Mouse (Mus musculus): ENCODE results near the gene Fam129b. TPM values are rescaled to one million over a fixed set of nuclear protein-coding genes. Genes with fewer than 3 reads are reported as not detected.

Gene Fam129b
- polyA plus RNA-seq, 1 experiment from 2014 or later: 30.7 TPM

GRCm38 (mm10) chr2:32878396-32878795 is 2.5 kb downstream of the Fam129b start:
- Histone ChIP-seq H3K27ac (replicated peaks) (no peak overlapping the region), H3K9ac (replicated peaks) (peak overlapping the region; percentile 36; the same call in 1 of the 2 replicates), H3K9me3 (replicated peaks) (no peaks in the 10 kb centered on the region), H3K4me2 (peak overlapping the region; percentile 83), H3K36me3 (no peaks in the 10 kb centered on the region), H3K4me1 (peaks cover 76% of the 10 kb centered on the region), H3K27me3 (replicated peaks) (no peaks in the 10 kb centered on the region), H3K4me3 (replicated peaks) (peak overlapping the region; percentile 89)
- WGBS: 62% methylated on average over 3 of the region's 3 CpGs
- ATAC-seq (ENCODE audit: low FRiP score): no peak

DNA sequence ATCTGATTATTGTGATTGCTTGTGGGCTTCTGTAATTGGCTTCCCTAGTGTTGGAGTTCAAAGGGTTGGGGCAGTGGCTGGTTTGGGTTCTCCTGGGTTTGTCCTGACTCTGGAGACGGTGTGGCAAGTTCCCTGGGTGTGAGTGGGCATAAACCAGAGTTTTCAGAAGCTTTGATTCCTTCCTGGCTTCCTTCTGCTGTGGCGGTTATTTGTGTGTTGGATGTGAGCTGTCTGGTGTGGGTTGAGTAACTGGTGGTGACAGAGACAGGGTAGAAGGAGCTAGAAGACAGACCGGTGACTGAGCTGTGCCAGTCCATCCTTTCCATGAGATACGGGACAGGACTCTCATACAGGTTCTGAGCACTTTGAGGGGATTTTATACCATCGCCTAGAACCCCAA is 3.7 kb downstream of the Fam129b start:
- no peaks in the 10 kb centered on the region for H3K36me3 ChIP-seq
- peaks cover 76% of the 10 kb centered on the region for H3K4me1 ChIP-seq
- 91% methylated on average over 5 of the region's 5 CpGs for WGBS
- no peaks in the 10 kb centered on the region for H3K27me3 ChIP-seq (replicated peaks)
- ATAC-seq (ENCODE audit: low FRiP score): no peak
- H3K27ac ChIP-seq (replicated peaks): no peak overlapping the region
- no peak overlapping the region for H3K4me3 ChIP-seq (replicated peaks)
- H3K4me2 ChIP-seq: peak overlapping the region; percentile 83
- no peak overlapping the region for H3K9ac ChIP-seq (replicated peaks)
- H3K9me3 ChIP-seq (replicated peaks): no peaks in the 10 kb centered on the region

GRCm38 (mm10) chr2:32881054-32881453 is 5.1 kb downstream of the Fam129b start:
- 55% methylated on average over 6 of the region's 6 CpGs for WGBS
- Histone ChIP-seq H3K9me3 (replicated peaks) (no peaks in the 10 kb centered on the region), H3K4me1 (peaks cover 75% of the 10 kb centered on the region), H3K9ac (replicated peaks) (0 out of 2 replicates have a peak overlapping the region, but pooled peaks have one; percentile 7), H3K36me3 (no peaks in the 10 kb centered on the region), H3K4me2 (no peak overlapping the region; the same call in 1 of the 2 replicates), H3K27me3 (replicated peaks) (no peaks in the 10 kb centered on the region), H3K4me3 (replicated peaks) (no peak overlapping the region), H3K27ac (replicated peaks) (peak overlapping the region; percentile 60)
- ATAC-seq (ENCODE audit: low FRiP score): no peak

- no peak overlapping the region for H3K4me3 ChIP-seq (replicated peaks)
- H3K9ac ChIP-seq (replicated peaks): no peak overlapping the region
- no peak overlapping the region for H3K4me2 ChIP-seq
- peaks cover 74% of the 10 kb centered on the region for H3K4me1 ChIP-seq
- H3K36me3 ChIP-seq: no peaks in the 10 kb centered on the region
- ATAC-seq (ENCODE audit: low FRiP score): no peak
- H3K9me3 ChIP-seq (replicated peaks): no peaks in the 10 kb centered on the region
- WGBS: 40% methylated on average over 3 of the region's 3 CpGs
- no peaks in the 10 kb centered on the region for H3K27me3 ChIP-seq (replicated peaks)
- peak overlapping the region; percentile 60 for H3K27ac ChIP-seq (replicated peaks)
Measured at GRCm38 (mm10) chr2:32881723-32882122, 5.8 kb downstream of the Fam129b start.

DNA sequence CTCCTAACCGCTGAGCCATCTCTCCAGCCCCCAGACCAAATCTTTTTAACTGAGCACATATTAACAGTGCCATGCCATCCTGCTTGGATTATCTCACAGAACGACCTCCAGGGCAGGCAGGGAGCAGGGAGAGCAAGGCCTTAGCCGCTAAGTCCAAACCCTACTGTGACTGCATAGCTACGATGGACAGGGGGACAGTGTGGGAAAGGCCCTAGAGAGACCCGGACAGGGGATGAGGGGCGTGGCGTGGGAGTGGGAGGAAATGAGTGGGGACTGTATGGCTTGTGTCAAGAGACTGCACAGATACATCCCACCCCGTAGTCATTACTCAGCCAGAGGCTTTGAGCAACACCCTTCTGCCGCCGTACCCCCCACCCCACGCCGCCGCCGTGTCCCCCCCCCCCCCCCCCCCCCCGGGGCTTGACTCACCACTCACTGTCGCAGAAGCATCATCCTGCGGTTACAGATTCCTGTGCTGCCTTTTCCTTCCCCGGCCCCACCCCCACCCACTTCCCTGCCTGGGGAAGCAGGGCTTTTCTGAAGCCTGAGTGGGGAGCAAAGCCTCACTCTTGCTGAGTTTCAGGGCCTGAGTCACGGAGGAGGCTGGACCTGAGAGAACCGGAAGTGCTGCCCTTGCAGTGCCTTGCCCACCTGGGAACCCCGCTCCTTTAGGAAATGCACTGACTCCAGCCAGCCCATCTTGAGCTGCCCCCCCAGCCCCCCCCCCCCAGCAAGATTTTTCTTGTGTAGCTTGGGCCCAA is 6.5 kb downstream of the Fam129b start:
- Histone ChIP-seq H3K9ac (replicated peaks) (no peak overlapping the region), H3K4me3 (replicated peaks) (no peak overlapping the region), H3K9me3 (replicated peaks) (no peaks in the 10 kb centered on the region), H3K27ac (replicated peaks) (0 out of 2 replicates have a peak overlapping the region, but pooled peaks have one; percentile 60), H3K4me2 (no peak overlapping the region), H3K27me3 (replicated peaks) (no peaks in the 10 kb centered on the region), H3K36me3 (no peaks in the 10 kb centered on the region), H3K4me1 (peaks cover 67% of the 10 kb centered on the region)
- ATAC-seq (ENCODE audit: low FRiP score): no peak
- 56% methylated on average over 19 of the region's 21 CpGs for WGBS

- Histone ChIP-seq H3K9me3 (replicated peaks) (no peaks in the 10 kb centered on the region), H3K4me1 (peaks cover 59% of the 10 kb centered on the region), H3K27ac (replicated peaks) (peak overlapping the region; percentile 56; the same call in 1 of the 2 replicates), H3K36me3 (no peaks in the 10 kb centered on the region), H3K27me3 (replicated peaks) (no peaks in the 10 kb centered on the region), H3K4me3 (replicated peaks) (no peak overlapping the region), H3K9ac (replicated peaks) (no peak overlapping the region), H3K4me2 (no peak overlapping the region)
- 17% methylated on average over 7 of the region's 7 CpGs for WGBS
- ATAC-seq (ENCODE audit: low FRiP score): no peak
Measured at GRCm38 (mm10) chr2:32884745-32885144, 8.8 kb downstream of the Fam129b start.

DNA sequence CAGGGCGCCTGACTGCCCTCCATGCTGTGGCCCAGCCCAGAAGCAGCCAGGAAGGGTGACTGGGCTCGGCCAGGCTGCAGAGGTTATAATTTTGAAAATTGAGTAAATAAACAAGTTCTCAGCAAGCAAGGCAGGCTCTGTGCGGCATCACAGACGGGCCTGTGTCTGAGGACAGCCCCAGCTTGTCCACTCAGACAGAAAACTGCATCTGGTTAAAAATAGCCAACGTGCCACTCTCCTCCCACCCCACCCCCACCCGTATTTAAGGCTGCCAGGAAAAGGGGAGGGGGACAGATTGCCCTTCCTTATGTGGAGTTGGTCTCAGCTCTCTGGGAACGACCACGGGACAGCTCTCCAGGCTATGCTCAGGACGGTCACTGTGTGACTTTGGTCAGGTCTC is 12.1 kb downstream of the Fam129b start:
- Histone ChIP-seq H3K9ac (replicated peaks) (no peak overlapping the region), H3K4me1 (peaks cover 33% of the 10 kb centered on the region), H3K4me3 (replicated peaks) (no peak overlapping the region), H3K4me2 (no peak overlapping the region), H3K27ac (replicated peaks) (peak overlapping the region; percentile 66), H3K9me3 (replicated peaks) (no peaks in the 10 kb centered on the region), H3K36me3 (no peaks in the 10 kb centered on the region), H3K27me3 (replicated peaks) (no peaks in the 10 kb centered on the region)
- whole genome bisulfite sequencing: 19% methylated on average over 9 of the region's 9 CpGs
- no peak for ATAC-seq (ENCODE audit: low FRiP score)

DNA sequence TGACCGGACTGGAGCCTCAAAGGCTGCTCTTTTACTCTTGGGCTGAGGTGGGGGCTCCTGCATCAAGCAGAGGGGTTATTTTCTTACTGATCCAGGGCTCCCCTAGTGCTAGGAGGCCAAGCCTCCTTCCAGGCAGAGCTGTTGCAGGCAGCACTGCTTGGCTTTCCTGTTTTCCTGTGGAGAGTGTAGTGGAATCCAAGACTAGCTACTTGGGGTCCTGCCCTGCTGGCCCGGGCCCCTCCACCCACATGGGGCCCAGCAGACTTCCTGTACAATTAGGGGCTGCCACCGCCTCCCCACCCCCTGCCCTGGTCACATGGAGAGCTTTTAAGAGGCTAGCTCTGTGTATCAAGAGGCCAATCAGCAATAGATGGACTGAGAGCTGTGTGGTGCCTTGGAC is 12.6 kb downstream of the Fam129b start:
- 34% methylated on average over 3 of the region's 3 CpGs for WGBS

GRCm38 (mm10) chr2:32890280-32890679 is 14.4 kb downstream of the Fam129b start:
- H3K4me2 ChIP-seq: no peak overlapping the region

More for the DNA sequence above, 12.6 kb downstream of the Fam129b start:
- H3K36me3 ChIP-seq: no peaks in the 10 kb centered on the region
- H3K4me2 ChIP-seq: no peak overlapping the region
- no peak for ATAC-seq (ENCODE audit: low FRiP score)
- H3K4me3 ChIP-seq (replicated peaks): no peak overlapping the region
- H3K27me3 ChIP-seq (replicated peaks): no peaks in the 10 kb centered on the region
- no peaks in the 10 kb centered on the region for H3K9me3 ChIP-seq (replicated peaks)
- H3K4me1 ChIP-seq: peaks cover 32% of the 10 kb centered on the region
- no peak overlapping the region for H3K9ac ChIP-seq (replicated peaks)
- H3K27ac ChIP-seq (replicated peaks): peak overlapping the region; percentile 56; the same call in 1 of the 2 replicates

GRCm38 (mm10) chr2:32891278-32891677 is 15.4 kb downstream of the Fam129b start:
- Histone ChIP-seq H3K9ac (replicated peaks) (no peak overlapping the region), H3K27me3 (replicated peaks) (no peaks in the 10 kb centered on the region), H3K4me3 (replicated peaks) (no peak overlapping the region), H3K4me1 (peaks cover 28% of the 10 kb centered on the region), H3K27ac (replicated peaks) (no peak overlapping the region), H3K36me3 (no peaks in the 10 kb centered on the region), H3K9me3 (replicated peaks) (no peaks in the 10 kb centered on the region), H3K4me2 (no peak overlapping the region)
- no peak for ATAC-seq (ENCODE audit: low FRiP score)
- 86% methylated on average over 9 of the region's 9 CpGs for whole genome bisulfite sequencing

More at GRCm38 (mm10) chr2:32890280-32890679, 14.4 kb downstream of the Fam129b start:
- 85% methylated on average over 3 of the region's 3 CpGs for WGBS
- Histone ChIP-seq H3K27me3 (replicated peaks) (no peaks in the 10 kb centered on the region), H3K9ac (replicated peaks) (no peak overlapping the region), H3K36me3 (no peaks in the 10 kb centered on the region), H3K4me1 (peaks cover 18% of the 10 kb centered on the region), H3K9me3 (replicated peaks) (no peaks in the 10 kb centered on the region), H3K27ac (replicated peaks) (no peak overlapping the region), H3K4me3 (replicated peaks) (no peak overlapping the region)
- ATAC-seq (ENCODE audit: low FRiP score): no peak

GRCm38 (mm10) chr2:32892490-32892889 is 16.6 kb downstream of the Fam129b start:
- Histone ChIP-seq H3K27ac (replicated peaks) (no peak overlapping the region), H3K4me1 (peaks cover 38% of the 10 kb centered on the region), H3K27me3 (replicated peaks) (no peaks in the 10 kb centered on the region), H3K4me2 (no peak overlapping the region), H3K4me3 (replicated peaks) (no peak overlapping the region), H3K9ac (replicated peaks) (no peak overlapping the region), H3K9me3 (replicated peaks) (no peaks in the 10 kb centered on the region), H3K36me3 (no peaks in the 10 kb centered on the region)
- 94% methylated on average over 14 of the region's 14 CpGs for WGBS
- no peak for ATAC-seq (ENCODE audit: low FRiP score)

GRCm38 (mm10) chr2:32894097-32894496 is 18.2 kb downstream of the Fam129b start:
- H3K4me2 ChIP-seq: no peak overlapping the region
- H3K9ac ChIP-seq (replicated peaks): no peak overlapping the region
- H3K27ac ChIP-seq (replicated peaks): no peak overlapping the region
- 69% methylated on average over 2 of the region's 2 CpGs for WGBS
- H3K4me3 ChIP-seq (replicated peaks): no peak overlapping the region
- no peaks in the 10 kb centered on the region for H3K27me3 ChIP-seq (replicated peaks)
- ATAC-seq (ENCODE audit: low FRiP score): no peak
- H3K9me3 ChIP-seq (replicated peaks): no peaks in the 10 kb centered on the region
- H3K36me3 ChIP-seq: no peaks in the 10 kb centered on the region
- H3K4me1 ChIP-seq: peaks cover 30% of the 10 kb centered on the region

Measured in neural tube, embryonic 15.5 days (tissue).